Mouse (Mus musculus): ENCODE measurements around the gene Mocs1. TPM values are rescaled to one million over a fixed set of nuclear protein-coding genes. Genes with fewer than 3 reads are reported as not detected.
A peak's percentile ranks its signal among the peaks of the same experiment; 100 is the strongest.

Mocs1 gene
- total RNA-seq, 2 experiments from 2014 or later = 30.5 to 40.9 TPM

GRCm38 (mm10) chr17:49475174-49475573 is 47.0 kb downstream of the Mocs1 start:
- DNase-seq (ENCODE audit: low spot score in 2 of 2) = no peak

- no peak for DNase-seq (ENCODE audit: low spot score in 2 of 2)
These were observed 49.2 kb downstream of the Mocs1 start for GRCm38 (mm10) chr17:49477370-49477769.

- no peak for DNase-seq (ENCODE audit: low spot score in 2 of 2)
These were observed 53.7 kb downstream of the Mocs1 start for GRCm38 (mm10) chr17:49481876-49482275.

GRCm38 (mm10) chr17:49484435-49484834 is 56.3 kb downstream of the Mocs1 start:
- DNase-seq (ENCODE audit: low spot score in 2 of 2) = no peak

GRCm38 (mm10) chr17:49489098-49489497 is 60.9 kb downstream of the Mocs1 start:
- no peak for DNase-seq (ENCODE audit: low spot score in 2 of 2)

GRCm38 (mm10) chr17:49493276-49493675 is 65.1 kb downstream of the Mocs1 start:
- DNase-seq (ENCODE audit: low spot score in 2 of 2) = no peak

GRCm38 (mm10) chr17:49498169-49498568 is 70.0 kb downstream of the Mocs1 start:
- DNase-seq (ENCODE audit: low spot score in 2 of 2) = no peak

GRCm38 (mm10) chr17:49499635-49500034 is 71.5 kb downstream of the Mocs1 start:
- DNase-seq (ENCODE audit: low spot score in 2 of 2) = no peak

GRCm38 (mm10) chr17:49500234-49500633 is 72.1 kb downstream of the Mocs1 start:
- DNase-seq (ENCODE audit: low spot score in 2 of 2) = peak; percentile 36 to 51

GRCm38 (mm10) chr17:49503246-49503900 is 75.2 kb downstream of the Mocs1 start:
- no peak for DNase-seq (ENCODE audit: low spot score in 2 of 2)

Other genes starting within 250 kb of the Mocs1 start
- 10 to 100 TPM; 27.2 to 28.9 TPM for gene Daam2, start 136.0 kb downstream of the Mocs1 start, total RNA-seq (2021)
- gene Kif6, start 186.8 kb downstream of the Mocs1 start, total RNA-seq (2021) = under 1 TPM; 0.38 to 0.46 TPM